Mouse (Mus musculus) kidney, adult 2 months (tissue): ENCODE measurements at regions not wholly inside any gene's neighbourhood (a gene's known extent, or its start where the extent isn't known, plus 50 kb on each side); places are given as distances from the start of the nearest gene placed in this dataset.

ENCODE experiments used
- DNase-seq: peaks from one replicate; pipeline ENCODE4 v3.0.0; 2021
- H3K27ac ChIP-seq: fragments of 200-500 bp; 2 replicates; pipeline ENCODE4 v1.5.1; 2012; ENCODE audit warnings: low read depth, low read length, control low read depth, inconsistent platforms; ENCODE audit not compliant: insufficient read depth
- H3K27me3 ChIP-seq: fragments of 200-500 bp; replicated peaks from 2 replicates; pipeline ENCODE4 v1.6.1; 2012; ENCODE audit warnings: mild to moderate bottlenecking, moderate library complexity, low read length, inconsistent platforms; ENCODE audit not compliant: control insufficient read depth, insufficient read depth
- H3K36me3 ChIP-seq: fragments of 200-500 bp; 2 replicates; pipeline ENCODE4 v1.6.1; 2012; ENCODE audit warnings: mild to moderate bottlenecking, moderate library complexity, low read length, inconsistent platforms; ENCODE audit not compliant: control insufficient read depth, insufficient read depth
- H3K4me1 ChIP-seq: fragments of 200-500 bp; 2 replicates; pipeline ENCODE4 v1.6.1; 2011; ENCODE audit warnings: low read length; ENCODE audit not compliant: control insufficient read depth, insufficient read depth
- H3K4me3 ChIP-seq: fragments of 200-500 bp; 2 replicates; pipeline ENCODE4 v1.5.1; 2011; ENCODE audit warnings: mild to moderate bottlenecking, low read depth, low read length, control low read depth; ENCODE audit not compliant: insufficient read depth
- CTCF ChIP-seq: fragments of 200-500 bp; conservative IDR thresholded peaks from 2 replicates; pipeline ENCODE4 v1.5.1; 2011; ENCODE audit warnings: low read depth, mild to moderate bottlenecking, control low read depth, low read length, moderate library complexity, mixed read lengths; ENCODE audit not compliant: insufficient read depth, insufficient read length
- POLR2A ChIP-seq: fragments of 200-500 bp; IDR thresholded peaks from one replicate; pipeline ENCODE4 v1.6.1; 2011; ENCODE audit warnings: low read depth, low read length, control low read depth
- WGBS: fragments of 180-500 bp; shearing (Covaris S2); methylation state at CpG from one replicate; pipeline ENCODE4 v1.1.7; 2018; 5-methylcytosine and 5-hydroxymethylcytosine counted together

- Histone ChIP-seq H3K27ac (no peak overlapping the region), H3K36me3 (no peaks in the 10 kb centered on the region), H3K27me3 (no peaks in the 10 kb centered on the region), H3K4me3 (no peak overlapping the region), H3K4me1 (no peaks in the 10 kb centered on the region)
- DNase-seq: no peak
- TF ChIP-seq CTCF (no peak), POLR2A (no peak)
- 82% methylated on average over 3 of the region's 3 CpGs for WGBS
These were observed 604.3 kb downstream of the Cdh8 start for GRCm38 (mm10) chr8:98811922-98812321.

- H3K36me3 ChIP-seq: no peaks in the 10 kb centered on the region
- WGBS: 83% methylated on average over 2 of the region's 2 CpGs
- TF ChIP-seq POLR2A (no peak), CTCF (no peak)
These were observed 618.8 kb downstream of the Cdh8 start for GRCm38 (mm10) chr8:98797445-98797844.

GRCm38 (mm10) chr8:98767036-98767435 is 649.2 kb downstream of the Cdh8 start:
- no peak for DNase-seq
- no peaks in the 10 kb centered on the region for H3K36me3 ChIP-seq
- H3K27ac ChIP-seq: no peak overlapping the region
- no peaks in the 10 kb centered on the region for H3K4me1 ChIP-seq
- TF ChIP-seq CTCF: no peak
- TF ChIP-seq POLR2A: no peak
- H3K27me3 ChIP-seq: no peaks in the 10 kb centered on the region
- no peak overlapping the region for H3K4me3 ChIP-seq

More at GRCm38 (mm10) chr8:98797445-98797844, 618.8 kb downstream of the Cdh8 start:
- no peak overlapping the region for H3K27ac ChIP-seq
- no peaks in the 10 kb centered on the region for H3K4me1 ChIP-seq
- H3K4me3 ChIP-seq: no peak overlapping the region
- no peaks in the 10 kb centered on the region for H3K27me3 ChIP-seq
- no peak for DNase-seq

- Histone ChIP-seq H3K27ac (no peak overlapping the region), H3K36me3 (no peaks in the 10 kb centered on the region), H3K4me1 (no peaks in the 10 kb centered on the region), H3K4me3 (no peak overlapping the region), H3K27me3 (no peaks in the 10 kb centered on the region)
- TF ChIP-seq CTCF (no peak), POLR2A (no peak)
- no peak for DNase-seq
These were observed 659.7 kb downstream of the Cdh8 start for GRCm38 (mm10) chr8:98756596-98756995.

GRCm38 (mm10) chr8:98755795-98756194 is 660.5 kb downstream of the Cdh8 start:
- WGBS: 72% methylated on average over 2 of the region's 2 CpGs
- H3K27me3 ChIP-seq: no peaks in the 10 kb centered on the region
- no peak for TF ChIP-seq POLR2A
- no peak for TF ChIP-seq CTCF
- no peaks in the 10 kb centered on the region for H3K36me3 ChIP-seq
- H3K27ac ChIP-seq: no peak overlapping the region
- H3K4me1 ChIP-seq: no peaks in the 10 kb centered on the region
- H3K4me3 ChIP-seq: no peak overlapping the region
- DNase-seq: no peak

GRCm38 (mm10) chr8:98752367-98752766 is 663.9 kb downstream of the Cdh8 start:
- TF ChIP-seq POLR2A: no peak
- TF ChIP-seq CTCF: no peak
- Histone ChIP-seq H3K4me1 (no peaks in the 10 kb centered on the region), H3K27me3 (no peaks in the 10 kb centered on the region), H3K4me3 (no peak overlapping the region), H3K36me3 (no peaks in the 10 kb centered on the region), H3K27ac (no peak overlapping the region)
- 19% methylated on average over 6 of the region's 6 CpGs for WGBS
- DNase-seq: peak; percentile 24

- H3K4me3 ChIP-seq: no peak overlapping the region
- TF ChIP-seq CTCF: no peak
- no peak for TF ChIP-seq POLR2A
- no peaks in the 10 kb centered on the region for H3K4me1 ChIP-seq
- no peak for DNase-seq
- H3K27ac ChIP-seq: no peak overlapping the region
- WGBS: 92% methylated on average over 1 of the region's 1 CpGs
- H3K36me3 ChIP-seq: no peaks in the 10 kb centered on the region
- no peaks in the 10 kb centered on the region for H3K27me3 ChIP-seq
These were observed 708.5 kb downstream of the Cdh8 start for GRCm38 (mm10) chr8:98707753-98708152.

- H3K27ac ChIP-seq: no peak overlapping the region
- no peak overlapping the region for H3K4me3 ChIP-seq
- no peaks in the 10 kb centered on the region for H3K4me1 ChIP-seq
- H3K27me3 ChIP-seq: no peaks in the 10 kb centered on the region
- TF ChIP-seq CTCF (no peak), POLR2A (no peak)
- H3K36me3 ChIP-seq: no peaks in the 10 kb centered on the region
- no peak for DNase-seq
- WGBS: 59% methylated on average over 4 of the region's 4 CpGs
These were observed 710.1 kb downstream of the Cdh8 start for GRCm38 (mm10) chr8:98706122-98706521.
